ENCODE assay signal across 11 mouse cellular contexts in genomic region chr19:36227418-36228160, GRCm38 (mm10).
DNase-seq lines count a peak whose midpoint lies in the region; ATAC-seq and TF ChIP-seq lines count a peak whose summit lies in the region.
"Had no signal": no experiment of that assay in that cellular context is flagged by ENCODE, and none has a peak within 500 bp of the region (broad histone marks: within the 10 kb centered on the region; RNA-seq: fewer than 3 reads in every experiment).

No protein-coding gene starts in this region.

- DNase-seq in heart, postnatal 4 days = no peak
- DNase-seq in lung, postnatal 10 days = peak; percentile 15
- DNase-seq in lung, adult 2 months = no peak
- DNase-seq in intestine, embryonic 14.5 days (ENCODE audit: low spot score) = no peak
- DNase-seq in thymus, postnatal 0 days (ENCODE audit: low spot score) = no peak
- DNase-seq: adrenal gland, postnatal 36 days; cerebellum, postnatal 36 days; liver had no signal

- no peaks in the 10 kb centered on the region for H3K27me3 ChIP-seq in heart, embryonic 14.5 days (ENCODE audit: control insufficient read depth, insufficient read depth, low read length)
- no peaks in the 10 kb centered on the region for H3K27me3 ChIP-seq in intestine, embryonic 14.5 days (replicated peaks; ENCODE audit: control insufficient read depth, insufficient read depth, low read length)

- no peak for TF ChIP-seq POLR2A in lung, adult 2 months (IDR thresholded peaks at IDR 0.05; ENCODE audit: borderline replicate concordance, extremely low read depth, low read depth, low read length)

- WGBS in heart, embryonic 14.5 days = 18% methylated on average over 17 of the region's 17 CpGs
- WGBS in lung, adult 2 months = 22% methylated on average over 16 of the region's 17 CpGs
- WGBS in intestine, embryonic 14.5 days = 19% methylated on average over 17 of the region's 17 CpGs

- H3K4me2 ChIP-seq in heart, embryonic 14.5 days (ENCODE audit: low read length) = peak overlapping the region; percentile 42
- H3K4me2 ChIP-seq in intestine, embryonic 14.5 days (ENCODE audit: low read length) = peak overlapping the region; percentile 20; the same call in 1 of the 2 replicates

- H3K9ac ChIP-seq in heart, embryonic 14.5 days (ENCODE audit: low read length) = no peak overlapping the region
- no peak overlapping the region for H3K9ac ChIP-seq in intestine, embryonic 14.5 days (ENCODE audit: low read length)

- H3K36me3 ChIP-seq in heart, embryonic 14.5 days (ENCODE audit: control insufficient read depth, insufficient read depth, low read length) = no peaks in the 10 kb centered on the region
- H3K36me3 ChIP-seq in intestine, embryonic 14.5 days (ENCODE audit: control insufficient read depth, insufficient read depth, low read length) = no peaks in the 10 kb centered on the region

- no peak overlapping the region for H3K4me3 ChIP-seq in heart, embryonic 14.5 days (ENCODE audit: control insufficient read depth in 1 of 2, insufficient read depth in 1 of 2, low read depth in 1 of 2, low read length in 2 of 2)
- H3K4me3 ChIP-seq in lung, adult 2 months (replicated peaks; ENCODE audit: extremely low read depth, low read depth, low read length) = no peak overlapping the region
- no peak overlapping the region for H3K4me3 ChIP-seq in intestine, embryonic 14.5 days (ENCODE audit: low read depth, low read length)

- ATAC-seq in heart, embryonic 14.5 days (ENCODE audit: insufficient number of reproducible peaks, insufficient read depth, low FRiP score, low read depth) = no peak
- no peak for ATAC-seq in intestine, embryonic 14.5 days (replicated peaks; ENCODE audit: low FRiP score, low TSS enrichment, low read depth)
- ATAC-seq in cerebellum, adult (ENCODE audit: insufficient number of reproducible peaks, low FRiP score, low TSS enrichment) = no peak
- no peak for ATAC-seq in megakaryocyte progenitor cell, adult 5-6 weeks (replicated peaks; ENCODE audit: poor library complexity)

- H3K9me3 ChIP-seq in heart, embryonic 14.5 days (ENCODE audit: control insufficient read depth, low read length) = no peaks in the 10 kb centered on the region
- no peaks in the 10 kb centered on the region for H3K9me3 ChIP-seq in intestine, embryonic 14.5 days (ENCODE audit: control insufficient read depth, low read length)

- peaks cover 14 to 49% of the 10 kb centered on the region in 2 experiments for H3K4me1 ChIP-seq in heart, embryonic 14.5 days (ENCODE audit: control insufficient read depth in 2 of 2, insufficient read depth in 2 of 2, low read length in 2 of 2)
- peaks cover 4% of the 10 kb centered on the region for H3K4me1 ChIP-seq in lung, adult 2 months (ENCODE audit: control insufficient read depth, insufficient read depth, low read length)
- H3K4me1 ChIP-seq in intestine, embryonic 14.5 days (replicated peaks; ENCODE audit: control insufficient read depth, insufficient read depth, low read length) = no peaks in the 10 kb centered on the region

- no peak for TF ChIP-seq CTCF in lung, adult 2 months (IDR thresholded peaks at IDR 0.05; ENCODE audit: insufficient read depth, low read length)

- no peak overlapping the region for H3K27ac ChIP-seq in heart, embryonic 14.5 days (replicated peaks in 1 of 2; ENCODE audit: control insufficient read depth in 1 of 2, insufficient read depth in 1 of 2, low read depth in 2 of 2, low read length in 2 of 2)
- H3K27ac ChIP-seq in intestine, embryonic 14.5 days (ENCODE audit: low read depth) = no peak overlapping the region
